Mouse (Mus musculus) midbrain, embryonic 12.5 days (tissue): ENCODE measurements at regions not wholly inside any gene's neighbourhood (a gene's known extent, or its start where the extent isn't known, plus 50 kb on each side); places are given as distances from the start of the nearest gene placed in this dataset.

Experiments
- ATAC-seq: fragments of 200-750 bp; cut with Nextera tagmentation; 2 replicates; pipeline ENCODE4 v1.8.0; 2017; ENCODE audit warnings: low read depth, moderate TSS enrichment, moderate library complexity; ENCODE audit not compliant: low FRiP score
- H3K27ac ChIP-seq: fragments of 300-500 bp; sonication (generic); replicated peaks from 2 replicates; pipeline ENCODE4 v1.5.1; 2016; ENCODE audit warnings: mild to moderate bottlenecking
- H3K27me3 ChIP-seq: fragments of 300-500 bp; sonication (generic); 2 replicates; pipeline ENCODE4 v1.6.1; 2016; ENCODE audit warnings: mild to moderate bottlenecking
- H3K36me3 ChIP-seq: fragments of 300-500 bp; sonication (generic); 2 replicates; pipeline ENCODE4 v1.6.1; 2016
- H3K4me1 ChIP-seq: fragments of 300-500 bp; sonication (generic); 2 replicates; pipeline ENCODE4 v1.6.1; 2016
- H3K4me2 ChIP-seq: fragments of 300-500 bp; sonication (generic); replicated peaks from 2 replicates; pipeline ENCODE4 v1.6.1; 2016; ENCODE audit warnings: mild to moderate bottlenecking, moderate library complexity
- H3K4me3 ChIP-seq: fragments of 300-500 bp; sonication (generic); 2 replicates; pipeline ENCODE4 v1.5.1; 2016; ENCODE audit warnings: mild to moderate bottlenecking
- H3K9ac ChIP-seq: fragments of 300-500 bp; sonication (generic); replicated peaks from 2 replicates; pipeline ENCODE4 v1.6.1; 2016; ENCODE audit warnings: mild to moderate bottlenecking, moderate library complexity
- H3K9me3 ChIP-seq: fragments of 300-500 bp; sonication (generic); 2 replicates; pipeline ENCODE4 v1.6.1; 2016; ENCODE audit warnings: mild to moderate bottlenecking
- WGBS: fragments of 180-500 bp; shearing (Covaris S2); methylation state at CpG from one replicate; pipeline ENCODE4 v1.1.7; 2016; 5-methylcytosine and 5-hydroxymethylcytosine counted together

GRCm38 (mm10) chr17:48795773-48796172 is 136.4 kb upstream of the Lrfn2 start:
- no peak for ATAC-seq
- no peaks in the 10 kb centered on the region for H3K27me3 ChIP-seq
- no peaks in the 10 kb centered on the region for H3K36me3 ChIP-seq
- no peaks in the 10 kb centered on the region for H3K9me3 ChIP-seq
- H3K4me3 ChIP-seq, result no peak overlapping the region
- no peak overlapping the region for H3K27ac ChIP-seq
- no peak overlapping the region for H3K4me2 ChIP-seq
- H3K4me1 ChIP-seq, result no peaks in the 10 kb centered on the region
- WGBS, result 93% methylated on average over 5 of the region's 5 CpGs
- no peak overlapping the region for H3K9ac ChIP-seq

DNA sequence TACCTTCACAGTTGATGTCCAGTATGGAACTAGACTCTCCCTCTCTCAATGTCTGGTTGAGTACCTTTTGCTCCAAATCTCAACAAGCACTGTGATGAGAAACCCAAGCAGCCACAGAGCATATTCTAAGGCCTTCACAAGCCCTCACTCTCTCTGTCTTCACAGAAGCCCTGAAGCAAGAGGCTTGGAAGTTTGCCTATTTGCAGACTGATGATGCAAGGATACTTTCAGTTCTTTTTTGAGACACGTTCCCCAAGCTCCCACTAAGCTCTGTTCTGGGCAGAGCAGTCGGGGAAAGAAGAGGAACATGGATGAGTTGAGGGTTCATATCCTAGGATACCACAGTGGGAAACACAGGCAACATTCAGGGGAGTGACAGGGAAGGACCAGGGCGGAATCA is 134.0 kb upstream of the Lrfn2 start:
- H3K4me2 ChIP-seq, result no peak overlapping the region
- no peaks in the 10 kb centered on the region for H3K4me1 ChIP-seq
- H3K36me3 ChIP-seq, result no peaks in the 10 kb centered on the region
- WGBS, result 77% methylated on average over 3 of the region's 3 CpGs
- ATAC-seq, result no peak
- no peak overlapping the region for H3K9ac ChIP-seq
- H3K27ac ChIP-seq, result no peak overlapping the region
- no peaks in the 10 kb centered on the region for H3K27me3 ChIP-seq
- H3K9me3 ChIP-seq, result no peaks in the 10 kb centered on the region
- H3K4me3 ChIP-seq, result no peak overlapping the region

GRCm38 (mm10) chr17:48802673-48803072 is 129.5 kb upstream of the Lrfn2 start:
- Histone ChIP-seq H3K9me3 (no peaks in the 10 kb centered on the region), H3K4me1 (no peaks in the 10 kb centered on the region), H3K27me3 (no peaks in the 10 kb centered on the region), H3K36me3 (no peaks in the 10 kb centered on the region), H3K4me2 (no peak overlapping the region), H3K9ac (no peak overlapping the region), H3K4me3 (no peak overlapping the region), H3K27ac (no peak overlapping the region)
- 74% methylated on average over 7 of the region's 7 CpGs for WGBS
- no peak for ATAC-seq

DNA sequence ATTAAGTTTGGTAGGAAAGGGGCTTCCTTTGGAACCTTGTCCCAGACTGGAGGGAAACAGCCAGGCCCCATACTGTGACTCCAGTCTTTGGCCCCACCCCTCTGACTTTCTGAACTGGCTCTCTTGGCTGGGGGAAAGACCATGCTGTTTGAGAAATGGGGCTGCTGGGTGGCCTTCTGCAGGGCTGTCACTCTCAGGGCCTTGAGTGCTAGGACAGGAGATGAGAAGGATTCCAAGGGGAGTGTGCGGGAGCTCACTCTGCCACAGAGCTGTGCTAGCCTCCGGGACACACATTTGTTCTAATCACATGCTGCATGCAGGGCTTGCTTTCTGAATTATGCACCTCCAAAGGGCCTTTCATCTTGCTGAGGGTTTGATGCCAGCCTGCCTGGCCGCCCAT is 124.3 kb upstream of the Lrfn2 start:
- no peak overlapping the region for H3K27ac ChIP-seq
- no peak for ATAC-seq
- no peak overlapping the region for H3K4me3 ChIP-seq
- H3K4me1 ChIP-seq, result peaks cover 10% of the 10 kb centered on the region; the same call in 1 of the 2 replicates
- no peak overlapping the region for H3K9ac ChIP-seq
- H3K27me3 ChIP-seq, result no peaks in the 10 kb centered on the region
- no peaks in the 10 kb centered on the region for H3K36me3 ChIP-seq
- H3K9me3 ChIP-seq, result no peaks in the 10 kb centered on the region
- WGBS, result 73% methylated on average over 3 of the region's 3 CpGs
- no peak overlapping the region for H3K4me2 ChIP-seq

DNA sequence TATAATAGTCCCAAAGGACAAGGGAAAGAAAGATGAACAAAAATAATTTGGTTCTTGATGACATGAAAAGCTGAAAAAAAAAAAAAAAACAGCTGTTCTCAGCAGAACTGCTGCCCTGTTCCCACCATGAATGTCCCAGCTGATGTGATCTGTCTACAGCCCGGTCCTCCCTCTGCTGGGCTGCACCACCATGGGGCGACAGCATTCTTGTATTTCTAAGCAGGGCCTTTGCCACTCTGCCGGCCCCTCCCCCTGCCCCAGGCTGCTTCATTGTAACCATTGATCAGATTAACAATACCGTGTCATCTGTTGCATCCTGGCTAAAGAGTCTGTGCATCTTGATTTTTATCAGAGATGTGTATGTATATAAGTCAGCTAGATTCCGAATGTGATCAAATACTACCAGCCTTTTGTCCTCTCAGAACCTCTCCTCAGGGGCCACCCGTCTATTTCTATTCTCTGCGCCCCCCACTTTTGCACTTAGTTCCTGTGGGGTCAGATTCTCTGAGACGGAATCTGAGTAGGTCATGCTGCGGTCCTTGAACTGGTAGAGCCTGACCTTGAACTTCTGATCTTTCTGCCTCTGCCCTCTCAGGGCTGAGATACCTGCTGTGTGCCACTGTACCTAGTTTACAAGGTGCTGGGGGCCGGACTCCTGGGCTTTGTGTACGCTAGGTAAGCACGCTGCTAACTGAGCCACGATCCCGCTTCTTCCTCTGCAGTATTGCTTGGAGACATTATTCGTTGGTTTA is 117.2 kb upstream of the Lrfn2 start:
- peak; percentile 85 for ATAC-seq
- 36% methylated on average over 15 of the region's 15 CpGs for WGBS
- H3K9ac ChIP-seq, result no peak overlapping the region
- peaks cover 12% of the 10 kb centered on the region; the same call in 1 of the 2 replicates for H3K27me3 ChIP-seq
- no peak overlapping the region for H3K27ac ChIP-seq
- no peak overlapping the region for H3K4me2 ChIP-seq
- no peaks in the 10 kb centered on the region for H3K36me3 ChIP-seq
- H3K4me3 ChIP-seq, result no peak overlapping the region
- H3K9me3 ChIP-seq, result no peaks in the 10 kb centered on the region
- H3K4me1 ChIP-seq, result peaks cover 24% of the 10 kb centered on the region

DNA sequence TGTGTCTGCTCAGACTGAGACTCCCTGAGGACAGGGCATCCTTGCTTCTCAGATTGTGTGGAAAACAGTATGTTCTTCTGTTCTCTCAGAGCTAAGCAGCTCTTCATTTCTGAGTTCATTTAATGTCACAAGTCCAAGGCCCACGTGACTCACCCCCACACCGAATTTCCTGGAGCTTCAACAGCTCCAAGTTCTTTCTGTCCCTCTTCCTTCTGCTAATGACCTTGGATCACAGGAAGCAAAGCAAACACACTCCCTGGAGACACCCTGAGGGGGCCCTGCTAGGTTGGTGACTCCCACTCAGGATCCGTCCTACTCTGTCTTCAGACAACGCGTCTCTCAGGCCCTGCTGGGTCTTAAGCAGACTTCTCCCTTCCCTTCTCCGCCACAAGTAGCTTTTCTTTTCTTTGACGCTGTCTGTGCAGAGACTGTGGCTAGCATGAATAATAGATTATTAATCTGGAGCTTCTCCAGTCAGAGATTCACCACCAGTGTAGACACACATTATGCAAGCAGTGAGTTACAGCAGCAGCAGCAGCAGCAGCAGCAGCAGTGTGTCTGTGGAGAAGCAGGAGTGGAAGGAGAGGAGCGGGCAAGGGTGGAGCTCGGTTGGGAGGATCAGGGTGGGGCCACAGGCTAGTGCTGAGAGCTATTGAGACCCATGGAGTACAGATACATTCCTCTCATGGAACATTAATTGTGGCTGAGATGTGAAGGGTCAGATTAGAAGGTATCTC is 115.4 kb upstream of the Lrfn2 start:
- ATAC-seq, result no peak
- Histone ChIP-seq H3K36me3 (no peaks in the 10 kb centered on the region), H3K4me2 (no peak overlapping the region), H3K4me3 (no peak overlapping the region), H3K27me3 (peaks cover 16% of the 10 kb centered on the region; the same call in 1 of the 2 replicates), H3K4me1 (peaks cover 24% of the 10 kb centered on the region), H3K9ac (no peak overlapping the region), H3K9me3 (no peaks in the 10 kb centered on the region), H3K27ac (no peak overlapping the region)
- WGBS, result 67% methylated on average over 9 of the region's 9 CpGs

GRCm38 (mm10) chr17:48817551-48817950 is 114.6 kb upstream of the Lrfn2 start:
- Histone ChIP-seq H3K9me3 (peaks cover 2% of the 10 kb centered on the region; the same call in 1 of the 2 replicates), H3K36me3 (no peaks in the 10 kb centered on the region), H3K4me2 (no peak overlapping the region), H3K4me3 (no peak overlapping the region), H3K4me1 (peaks cover 19% of the 10 kb centered on the region), H3K27ac (no peak overlapping the region), H3K27me3 (peaks cover 16% of the 10 kb centered on the region; the same call in 1 of the 2 replicates), H3K9ac (no peak overlapping the region)
- WGBS, result 70% methylated on average over 13 of the region's 13 CpGs
- no peak for ATAC-seq

GRCm38 (mm10) chr17:48819703-48820102 is 112.5 kb upstream of the Lrfn2 start:
- no peak overlapping the region for H3K4me3 ChIP-seq
- WGBS, result 89% methylated on average over 1 of the region's 1 CpGs
- H3K9me3 ChIP-seq, result peaks cover 4% of the 10 kb centered on the region; the same call in 1 of the 2 replicates
- H3K36me3 ChIP-seq, result no peaks in the 10 kb centered on the region
- peaks cover 16% of the 10 kb centered on the region for H3K4me1 ChIP-seq
- no peak overlapping the region for H3K9ac ChIP-seq
- H3K27me3 ChIP-seq, result peaks cover 11% of the 10 kb centered on the region; the same call in 1 of the 2 replicates
- no peak for ATAC-seq
- no peak overlapping the region for H3K4me2 ChIP-seq
- no peak overlapping the region for H3K27ac ChIP-seq

DNA sequence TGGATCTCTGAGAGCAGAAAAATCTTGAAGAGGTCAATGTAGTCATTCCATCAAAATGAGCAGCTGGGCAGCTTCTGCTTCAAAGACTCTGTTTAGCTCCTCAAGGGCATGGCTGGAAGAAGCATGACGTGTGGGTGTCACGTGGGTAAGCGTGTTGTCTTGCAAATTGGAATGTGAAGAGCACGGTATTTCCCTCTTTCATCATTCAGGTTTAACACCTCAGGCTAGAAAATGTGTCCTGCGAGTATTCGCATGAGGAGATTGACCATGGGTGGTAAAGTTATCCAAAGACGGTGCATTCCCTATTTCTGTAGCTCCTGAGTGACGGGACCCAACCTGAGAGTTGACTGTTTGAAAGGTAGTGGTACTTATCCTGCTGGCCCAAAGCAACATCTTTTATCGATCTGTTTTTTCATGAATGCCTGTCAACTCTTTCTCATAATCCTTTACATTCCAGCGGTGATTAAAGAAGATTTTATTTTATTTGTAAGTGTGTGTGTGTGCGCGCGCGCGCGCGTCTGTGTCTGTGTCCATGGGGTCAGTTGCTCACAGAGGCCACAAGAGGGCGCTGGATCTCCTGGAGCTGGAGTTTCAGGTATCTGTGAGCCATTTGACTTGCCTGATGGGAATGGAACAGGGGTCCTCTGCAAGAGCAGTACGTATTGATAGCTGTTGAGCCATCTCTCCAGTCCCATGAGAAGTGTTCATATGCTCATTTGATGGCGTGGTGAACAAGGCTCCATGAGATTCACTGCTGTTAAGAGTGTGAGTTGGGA is 109.9 kb upstream of the Lrfn2 start:
- Histone ChIP-seq H3K4me2 (no peak overlapping the region), H3K9ac (no peak overlapping the region), H3K4me3 (no peak overlapping the region), H3K4me1 (peaks cover 13% of the 10 kb centered on the region), H3K9me3 (peaks cover 4% of the 10 kb centered on the region; the same call in 1 of the 2 replicates), H3K36me3 (no peaks in the 10 kb centered on the region), H3K27me3 (peaks cover 8% of the 10 kb centered on the region; the same call in 1 of the 2 replicates), H3K27ac (no peak overlapping the region)
- no peak for ATAC-seq
- WGBS, result 91% methylated on average over 20 of the region's 20 CpGs

DNA sequence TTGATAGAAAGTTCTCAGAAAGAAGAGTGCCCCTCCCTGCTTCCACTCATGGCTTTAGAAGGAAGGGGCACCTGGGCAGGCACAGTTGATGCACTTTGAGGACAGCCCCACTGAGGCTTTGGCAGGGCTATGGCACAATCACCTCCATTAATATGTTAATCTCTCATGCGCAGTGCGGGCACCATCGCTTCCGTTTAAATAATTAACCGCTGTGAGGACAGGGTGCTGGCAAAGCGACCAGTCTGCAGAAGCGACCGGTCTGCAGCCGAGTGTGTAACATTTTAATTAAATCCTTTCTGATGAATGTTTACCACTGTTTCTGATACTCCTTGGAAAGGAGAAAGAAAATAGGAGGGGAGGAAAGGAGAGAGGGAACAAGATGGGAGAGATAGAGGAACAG is 108.3 kb upstream of the Lrfn2 start:
- WGBS, result 62% methylated on average over 9 of the region's 9 CpGs
- no peak overlapping the region for H3K27ac ChIP-seq
- ATAC-seq, result no peak
- 0 out of 2 replicates have a peak, but pooled peaks cover 5% of the 10 kb centered on the region for H3K27me3 ChIP-seq
- H3K9ac ChIP-seq, result no peak overlapping the region
- no peaks in the 10 kb centered on the region for H3K36me3 ChIP-seq
- peaks cover 4% of the 10 kb centered on the region; the same call in 1 of the 2 replicates for H3K9me3 ChIP-seq
- H3K4me3 ChIP-seq, result no peak overlapping the region
- no peak overlapping the region for H3K4me2 ChIP-seq
- H3K4me1 ChIP-seq, result peaks cover 13% of the 10 kb centered on the region; the same call in 1 of the 2 replicates

- no peak overlapping the region for H3K9ac ChIP-seq
- no peaks in the 10 kb centered on the region for H3K36me3 ChIP-seq
- ATAC-seq, result no peak
- peaks cover 4% of the 10 kb centered on the region; the same call in 1 of the 2 replicates for H3K9me3 ChIP-seq
- 56% methylated on average over 9 of the region's 9 CpGs for WGBS
- no peak overlapping the region for H3K4me2 ChIP-seq
- no peak overlapping the region; the same call in 1 of the 2 replicates for H3K27ac ChIP-seq
- peaks cover 13% of the 10 kb centered on the region; the same call in 1 of the 2 replicates for H3K4me1 ChIP-seq
- 0 out of 2 replicates have a peak, but pooled peaks cover 5% of the 10 kb centered on the region for H3K27me3 ChIP-seq
- no peak overlapping the region for H3K4me3 ChIP-seq
These were observed 106.8 kb upstream of the Lrfn2 start for GRCm38 (mm10) chr17:48825212-48825913.
